Mouse (Mus musculus): ENCODE results near the gene Hes7.

GRCm38 (mm10) chr11:69098039-69098761 lies 22.0 kb upstream of the Hes7 start:
- TF ChIP-seq POLR2A (IDR thresholded peaks at IDR 0.05; ENCODE audit: low read depth, low read length) (peak; percentile 26; the same call in 1 of the 2 replicates), CTCF (IDR thresholded peaks at IDR 0.05; ENCODE audit: borderline replicate concordance, insufficient read depth, low read length) (no peak)

All from embryonic fibroblast, embryonic 13.5 days (primary cell).